Mouse (Mus musculus): ENCODE measurements at regions not wholly inside any gene's neighbourhood (a gene's known extent, or its start where the extent isn't known, plus 50 kb on each side); places are given as distances from the start of the nearest gene placed in this dataset.

DNA sequence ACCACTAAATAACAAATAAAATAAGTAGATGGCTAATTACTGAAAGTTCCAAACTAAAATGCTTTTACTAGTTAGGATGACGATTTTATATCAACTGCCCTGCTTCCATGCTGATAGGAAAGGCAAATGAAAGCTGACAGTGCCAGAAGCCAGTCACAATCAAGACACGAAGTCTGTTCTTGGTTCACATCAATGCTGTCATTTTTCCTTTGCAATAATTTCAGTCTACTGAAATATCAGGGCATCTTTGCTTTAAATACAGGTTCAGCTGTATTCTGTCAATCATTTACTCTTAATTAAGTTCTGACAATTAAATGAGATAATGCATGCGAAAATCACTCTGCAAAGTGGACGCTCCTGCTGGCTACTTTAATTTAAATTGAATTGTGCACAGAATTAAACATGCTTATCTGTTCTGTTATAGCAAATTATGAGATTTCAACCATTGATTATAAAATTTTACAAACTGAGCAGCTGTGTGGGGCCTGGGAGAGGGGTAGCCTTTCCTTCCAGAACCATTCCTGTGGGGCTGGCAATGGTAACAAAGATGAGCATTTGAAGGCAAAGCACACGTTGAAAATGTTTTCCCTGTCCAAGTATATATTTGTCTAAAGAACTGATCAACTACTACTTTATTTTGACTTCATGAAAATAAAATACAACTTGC lies 160.1 kb upstream of the Cttnbp2 start:
- DNase-seq (ENCODE audit: low read depth, low spot score) = no peak

DNA sequence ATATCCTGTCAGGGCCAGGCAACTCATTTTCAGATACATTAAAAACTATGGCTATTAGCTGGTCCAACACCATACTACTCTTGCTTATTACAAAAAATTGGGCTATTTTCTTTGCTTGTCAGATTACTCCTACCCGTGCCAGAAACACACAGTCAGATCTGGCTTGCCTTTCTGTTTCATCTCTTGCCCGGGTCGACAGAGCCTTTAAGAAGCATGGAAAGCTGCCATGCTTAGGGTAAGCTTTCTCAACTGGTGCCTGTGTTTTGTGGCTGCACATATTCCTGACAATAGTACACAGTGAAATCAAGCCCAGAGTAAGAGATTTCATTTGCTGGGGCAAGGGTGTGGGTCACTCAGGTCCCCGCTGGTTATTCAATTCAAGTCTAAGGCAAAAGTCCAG lies 162.5 kb upstream of the Cttnbp2 start:
- DNase-seq (ENCODE audit: low read depth, low spot score) = no peak

DNA sequence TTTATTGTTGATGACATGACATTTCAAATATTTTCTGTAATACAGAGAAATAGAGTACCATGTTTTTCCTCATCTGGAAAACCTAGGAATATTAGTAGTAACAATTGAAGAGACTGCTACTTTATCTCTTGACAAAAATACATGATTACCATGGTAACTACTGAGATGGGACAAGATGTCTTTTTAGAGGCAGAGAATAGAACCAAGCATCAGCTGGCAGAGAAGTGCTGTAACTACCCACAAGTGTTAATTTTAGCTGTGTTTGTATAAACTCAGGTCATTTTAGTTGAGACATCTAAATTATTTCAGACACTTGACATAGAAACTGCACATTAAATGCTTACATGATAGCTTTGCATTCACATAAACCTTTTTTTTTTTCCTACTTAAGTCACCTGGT lies 166.1 kb upstream of the Cttnbp2 start:
- no peak for DNase-seq (ENCODE audit: low read depth, low spot score)

DNA sequence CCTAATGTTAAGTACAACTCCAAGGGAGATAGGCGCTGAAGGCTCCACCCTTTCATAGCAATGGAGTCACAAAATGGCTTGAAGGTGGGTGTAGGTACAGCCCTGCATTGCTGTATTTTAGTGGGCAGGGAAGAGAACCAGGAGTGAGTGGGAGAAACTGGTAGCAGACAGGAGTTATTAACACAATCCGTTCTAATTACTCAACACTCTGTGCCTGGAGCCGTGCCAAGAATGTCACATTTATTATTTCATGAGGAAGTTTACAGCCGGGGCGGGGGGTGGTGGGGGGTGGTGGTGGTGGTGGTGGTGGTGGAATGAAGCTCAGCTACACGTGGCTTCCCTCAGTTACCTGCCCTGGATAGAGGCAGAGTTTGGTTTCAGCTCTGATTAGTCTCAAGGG lies 166.3 kb upstream of the Lsm8 start:
- no peak for DNase-seq (ENCODE audit: low read depth, low spot score)

DNA sequence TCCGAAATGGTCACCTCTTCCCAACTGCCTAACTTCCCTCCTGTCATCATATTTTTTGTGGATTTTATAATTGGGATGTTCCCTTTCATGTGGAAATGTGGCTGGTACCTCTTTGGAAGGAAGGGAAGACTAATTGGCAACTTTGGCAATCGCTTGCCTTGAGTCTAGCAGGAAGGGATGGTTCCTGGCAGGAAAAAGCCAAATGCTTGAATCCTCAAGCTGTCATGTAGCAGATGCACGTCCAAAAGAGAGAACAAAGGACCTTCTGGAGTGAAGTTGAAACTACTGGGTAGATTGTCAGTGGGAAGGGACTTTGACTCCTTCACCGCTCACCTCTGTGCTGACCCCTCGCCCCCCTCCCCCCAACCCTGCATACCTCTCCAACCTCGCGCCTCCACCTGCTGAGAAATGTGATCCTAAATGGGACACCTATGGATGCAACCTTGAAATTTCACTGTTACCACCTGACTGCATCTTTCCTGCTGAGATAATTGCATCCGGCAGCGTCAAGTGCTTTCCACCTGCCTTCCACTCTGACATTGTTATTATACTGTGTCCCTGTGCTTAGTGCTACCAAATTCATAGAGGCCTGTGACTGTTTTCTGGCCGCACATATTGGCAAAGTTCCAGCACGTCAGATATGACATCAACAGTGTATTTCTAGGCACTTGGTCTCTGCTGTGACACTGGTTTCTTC lies 159.6 kb upstream of the Lsm8 start:
- peak; percentile 3 for DNase-seq (ENCODE audit: low read depth, low spot score)

DNA sequence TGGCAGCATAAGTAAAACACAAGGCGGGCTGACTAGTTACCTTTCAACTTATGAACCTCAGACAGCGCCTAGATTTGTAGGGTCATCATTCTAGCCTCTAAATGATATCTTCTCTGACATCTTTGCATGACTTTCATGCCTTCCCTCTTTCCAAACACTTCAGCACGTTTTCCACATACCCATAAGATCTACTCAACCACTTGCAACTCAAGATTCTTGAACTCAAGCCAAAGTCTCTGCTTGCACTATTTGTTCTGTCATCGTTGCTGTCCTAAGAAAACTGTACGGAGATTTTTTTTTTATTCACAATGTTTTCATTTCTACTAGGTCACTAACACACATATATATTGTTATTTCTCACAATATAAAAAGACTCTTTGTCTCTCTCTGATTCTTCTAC lies 150.8 kb upstream of the Lsm8 start:
- no peak for DNase-seq (ENCODE audit: low read depth, low spot score)

DNA sequence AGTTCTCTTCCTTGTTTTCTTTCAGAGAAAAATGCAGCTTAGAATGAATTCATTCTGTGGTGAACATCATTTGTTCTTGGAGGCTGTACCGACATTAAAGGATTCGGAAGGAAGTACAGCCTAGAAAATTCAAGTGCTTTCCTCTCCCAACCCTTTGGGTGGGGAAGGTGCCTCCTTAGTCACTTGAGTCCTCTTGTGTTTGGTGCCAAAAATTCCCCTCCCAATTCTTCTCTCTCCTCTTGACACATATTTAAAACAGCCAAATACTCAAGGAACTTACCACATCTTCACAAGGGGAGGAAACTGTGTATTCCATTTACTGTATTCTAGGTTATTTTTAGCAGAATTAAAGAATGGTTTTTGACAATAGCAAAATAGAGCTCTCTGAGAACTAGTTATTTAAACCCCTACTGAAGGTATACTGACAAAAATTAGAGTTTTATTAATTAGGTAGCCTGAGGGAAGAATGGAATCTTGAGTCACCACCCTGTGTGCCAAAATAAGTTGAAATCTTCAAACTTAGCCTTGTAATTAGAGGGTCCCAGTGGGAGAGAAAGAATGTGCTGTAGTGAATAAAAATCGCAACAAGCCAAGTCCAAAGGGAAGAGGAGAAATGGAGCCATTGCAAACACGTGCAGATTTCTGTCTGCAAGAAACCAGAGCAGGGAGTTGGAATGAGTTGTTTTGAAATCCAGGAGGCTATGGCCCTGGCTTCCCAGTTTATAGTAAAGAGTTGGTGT lies 149.2 kb upstream of the Lsm8 start:
- DNase-seq (ENCODE audit: low read depth, low spot score) = no peak

DNA sequence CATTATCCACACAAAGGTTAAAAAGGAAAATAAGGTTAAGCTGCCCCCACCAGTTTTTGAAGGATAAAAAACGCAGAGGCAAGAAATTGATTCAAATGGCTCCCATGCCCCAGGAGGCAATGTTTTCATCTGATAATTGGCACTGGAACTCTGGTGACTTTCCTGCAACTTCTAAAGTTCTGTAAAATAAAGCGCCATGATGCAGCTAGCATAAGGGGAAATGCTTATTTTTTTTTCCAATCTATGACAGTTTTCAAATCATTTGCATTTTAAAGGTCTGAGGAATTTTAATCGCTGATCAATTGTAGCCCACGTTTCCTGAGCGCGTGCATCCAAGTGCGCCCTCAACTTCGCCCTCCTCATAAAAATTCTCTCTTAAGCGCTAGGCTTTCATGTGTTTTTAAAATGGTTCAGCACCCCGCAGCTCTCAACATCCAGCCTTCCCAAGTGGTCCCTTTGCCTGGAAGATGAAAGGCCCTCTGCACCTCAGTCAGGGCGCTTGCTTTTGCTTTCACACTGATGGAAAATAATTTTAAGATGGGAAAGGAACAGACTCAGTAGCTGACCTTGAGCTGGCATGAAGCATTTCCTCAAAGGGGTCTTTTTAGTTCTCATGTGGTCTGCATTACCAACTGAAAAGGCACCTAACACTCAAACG lies 148.5 kb upstream of the Lsm8 start:
- no peak for DNase-seq (ENCODE audit: low read depth, low spot score)

DNA sequence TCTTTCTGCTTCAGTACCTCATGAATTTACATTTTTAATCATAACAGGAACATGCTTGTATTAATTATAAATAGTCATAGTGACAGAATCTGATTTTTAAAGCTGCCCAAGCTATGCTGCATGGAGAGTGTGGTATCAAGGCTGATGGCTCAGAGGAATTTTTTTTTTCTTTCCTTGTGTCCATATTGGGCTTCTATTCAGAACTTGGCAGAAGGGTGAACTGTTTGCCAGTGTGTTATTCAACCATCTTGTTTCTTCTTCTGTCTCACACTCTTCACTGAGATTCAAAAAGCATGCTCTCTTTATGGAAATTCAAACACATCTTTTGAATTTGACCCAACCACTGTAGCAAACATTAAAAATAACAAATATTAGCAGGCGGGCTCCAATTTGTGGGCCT lies 137.6 kb upstream of the Lsm8 start:
- DNase-seq (ENCODE audit: low read depth, low spot score) = no peak

DNA sequence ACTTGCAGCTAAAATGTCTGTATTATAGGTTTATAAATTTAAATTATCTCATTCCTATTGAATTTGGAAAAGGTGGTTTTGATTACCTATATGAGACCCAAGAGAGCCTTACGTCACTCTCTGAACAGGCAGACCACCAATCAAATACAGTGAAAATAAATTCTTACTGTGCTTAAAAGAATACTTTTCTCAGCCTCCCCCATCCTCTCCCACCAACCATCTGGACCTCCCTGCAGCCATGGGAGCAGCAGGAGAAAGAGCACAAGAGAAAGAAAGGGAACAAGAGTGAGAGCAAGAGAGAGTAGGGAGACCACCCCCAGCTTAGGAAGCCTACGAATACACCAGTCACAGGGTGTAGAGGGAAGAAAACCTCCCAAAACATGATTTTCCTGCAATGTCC lies 99.5 kb upstream of the Lsm8 start:
- no peak for DNase-seq (ENCODE audit: low read depth, low spot score)

DNA sequence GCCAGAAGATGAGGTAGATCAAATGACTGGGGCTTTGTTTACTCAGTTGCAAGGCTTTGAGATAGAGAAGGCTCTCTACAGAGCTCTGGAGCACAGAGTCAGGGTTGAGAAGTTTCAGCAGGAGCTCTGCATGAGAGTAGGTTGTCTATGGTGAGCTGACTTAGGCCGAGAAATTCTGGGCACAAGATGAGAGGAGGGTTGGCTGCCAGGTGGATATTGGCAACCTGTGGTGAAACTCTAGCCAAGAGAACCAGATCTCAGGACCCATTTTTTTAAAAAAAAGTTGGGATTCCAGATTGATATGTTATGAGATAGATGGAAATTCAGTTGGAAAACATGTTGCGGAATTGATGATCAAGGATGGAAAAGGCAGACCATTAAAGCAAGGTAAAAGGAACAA lies 83.8 kb upstream of the Lsm8 start:
- DNase-seq (ENCODE audit: low read depth, low spot score) = no peak

DNA sequence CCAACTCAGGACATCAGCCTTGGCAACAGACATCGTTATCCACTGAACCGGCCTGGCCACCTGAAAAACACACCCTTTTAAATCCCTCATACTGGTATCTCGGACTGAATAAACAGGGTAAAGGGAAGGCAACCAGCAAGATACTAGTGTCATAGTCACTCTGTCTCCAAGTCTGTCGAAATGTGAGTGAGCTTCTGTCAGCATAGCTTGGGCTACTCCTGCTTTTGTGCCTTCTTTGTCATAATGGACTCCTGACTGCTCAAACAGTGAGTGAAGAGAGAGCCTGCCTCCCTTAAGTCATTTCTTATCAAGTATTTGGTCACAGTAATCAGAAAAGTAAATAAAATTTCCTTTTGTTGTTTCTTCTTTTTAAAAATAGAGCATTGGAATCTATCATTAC lies 53.0 kb upstream of the Lsm8 start:
- DNase-seq (ENCODE audit: low read depth, low spot score) = no peak

DNA sequence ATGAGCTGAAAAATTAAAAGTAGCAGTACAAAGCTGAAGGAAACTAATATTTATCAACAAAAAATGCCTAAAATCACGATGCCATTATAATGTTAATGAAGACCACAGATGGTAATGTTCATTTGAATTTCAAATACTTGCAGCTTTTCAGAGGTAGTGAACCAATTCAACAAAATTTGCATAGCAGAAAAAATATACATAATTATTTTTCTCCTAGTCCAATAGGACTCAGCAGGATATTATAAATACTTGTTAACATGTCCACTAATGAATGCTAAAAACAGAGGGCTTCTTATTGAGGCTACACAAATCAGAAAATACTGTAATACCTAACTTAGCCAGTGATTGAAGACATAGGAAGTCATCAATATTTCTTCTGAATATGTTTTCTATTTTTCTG lies 52.5 kb upstream of the Lsm8 start:
- no peak for DNase-seq (ENCODE audit: low read depth, low spot score)

DNA sequence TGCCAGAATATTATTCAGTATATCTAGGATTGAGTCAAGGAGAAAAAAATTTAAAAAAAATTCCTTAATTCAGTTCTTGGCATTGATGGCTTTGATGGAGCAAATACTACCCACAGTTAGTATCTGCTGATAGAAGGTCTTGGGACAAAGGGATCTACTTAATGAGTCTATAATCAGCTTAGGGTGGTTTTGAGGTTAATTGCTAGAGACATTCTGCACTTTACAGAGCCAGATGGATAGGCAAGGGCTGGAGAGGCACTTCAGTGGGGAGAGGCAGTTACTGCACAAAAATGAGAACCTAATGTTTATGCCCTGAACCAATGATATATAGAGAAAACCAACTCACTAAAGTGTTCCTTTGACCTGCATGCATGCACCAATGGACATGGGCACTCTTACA lies 51.8 kb upstream of the Lsm8 start:
- no peak for DNase-seq (ENCODE audit: low read depth, low spot score)
